Mouse (Mus musculus) neural tube, embryonic 12.5 days (tissue): Measurements from ENCODE around the gene Zfp185. TPM values are rescaled to one million over a fixed set of nuclear protein-coding genes. Genes with fewer than 3 reads are reported as not detected.
A peak's percentile ranks its signal among the peaks of the same experiment; 100 is the strongest.

ENCODE experiments used
- ATAC-seq: fragments of 200-750 bp; cut with Nextera tagmentation; 2 replicates; pipeline ENCODE4 v1.8.0; 2017; ENCODE audit warnings: low read depth, mild to moderate bottlenecking, moderate TSS enrichment, moderate library complexity; ENCODE audit not compliant: low FRiP score
- H3K27ac ChIP-seq: fragments of 300-500 bp; sonication (generic); 2 replicates; pipeline ENCODE4 v1.5.1; 2016
- H3K27me3 ChIP-seq: fragments of 300-500 bp; sonication (generic); replicated peaks from 2 replicates; pipeline ENCODE4 v1.6.1; 2016; ENCODE audit warnings: mild to moderate bottlenecking
- H3K36me3 ChIP-seq: fragments of 300-500 bp; sonication (generic); 2 replicates; pipeline ENCODE4 v1.6.1; 2016; ENCODE audit warnings: mild to moderate bottlenecking
- H3K4me1 ChIP-seq: fragments of 300-500 bp; sonication (generic); 2 replicates; pipeline ENCODE4 v1.6.1; 2016
- H3K4me2 ChIP-seq: fragments of 300-500 bp; sonication (generic); replicated peaks from 2 replicates; pipeline ENCODE4 v1.6.1; 2016; ENCODE audit warnings: mild to moderate bottlenecking
- H3K4me3 ChIP-seq: fragments of 300-500 bp; sonication (generic); 2 replicates; pipeline ENCODE4 v1.5.1; 2016
- H3K9ac ChIP-seq: fragments of 300-500 bp; sonication (generic); 2 replicates; pipeline ENCODE4 v1.6.1; 2016; ENCODE audit warnings: mild to moderate bottlenecking
- H3K9me3 ChIP-seq: fragments of 300-500 bp; sonication (generic); 2 replicates; pipeline ENCODE4 v1.6.1; 2016; ENCODE audit warnings: mild to moderate bottlenecking
- WGBS: fragments of 180-500 bp; shearing (Covaris S2); methylation state at CpG from one replicate; pipeline ENCODE4 v1.1.7; 2016; 5-methylcytosine and 5-hydroxymethylcytosine counted together
- polyA plus RNA-seq: library from polyadenylated mRNA; unstranded; fragments of >200 nt; fragmentation: Nextera tagmentation; extraction: Ambion mirVana; gene quantifications from 2 replicates; pipeline ENCODE4 v1.2.1, GENCODE M21; 2016

The Zfp185 gene
- polyA plus RNA-seq, 1 experiment from 2014 or later = 2.7 TPM

DNA sequence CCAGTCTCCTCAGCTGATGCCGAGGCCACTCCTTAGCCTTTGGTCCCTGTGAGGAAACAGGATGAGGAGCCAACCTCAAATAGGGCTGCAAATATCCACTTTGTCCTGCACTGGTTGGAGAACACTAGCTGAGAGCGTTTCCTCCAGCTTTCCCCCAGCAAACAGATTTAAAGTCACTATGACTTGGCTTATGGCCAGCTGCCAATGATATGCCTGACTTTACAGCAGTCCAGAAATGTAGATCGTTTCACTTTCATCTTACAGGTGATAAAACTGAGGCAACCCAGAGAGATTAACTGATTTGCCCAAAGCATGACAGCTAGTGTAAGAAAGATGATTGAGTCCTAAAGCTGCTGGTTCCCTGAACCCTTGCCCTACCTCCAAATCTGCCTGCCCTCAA lies 8.4 kb downstream of the Zfp185 start:
- 81% methylated on average over 3 of the region's 3 CpGs for WGBS
- H3K4me1 ChIP-seq = no peaks in the 10 kb centered on the region
- no peaks in the 10 kb centered on the region for H3K36me3 ChIP-seq
- H3K9me3 ChIP-seq = no peaks in the 10 kb centered on the region
- H3K4me3 ChIP-seq = no peak overlapping the region
- H3K27ac ChIP-seq = no peak overlapping the region
- no peaks in the 10 kb centered on the region for H3K27me3 ChIP-seq
- ATAC-seq = no peak
- no peak overlapping the region for H3K9ac ChIP-seq
- no peak overlapping the region for H3K4me2 ChIP-seq

DNA sequence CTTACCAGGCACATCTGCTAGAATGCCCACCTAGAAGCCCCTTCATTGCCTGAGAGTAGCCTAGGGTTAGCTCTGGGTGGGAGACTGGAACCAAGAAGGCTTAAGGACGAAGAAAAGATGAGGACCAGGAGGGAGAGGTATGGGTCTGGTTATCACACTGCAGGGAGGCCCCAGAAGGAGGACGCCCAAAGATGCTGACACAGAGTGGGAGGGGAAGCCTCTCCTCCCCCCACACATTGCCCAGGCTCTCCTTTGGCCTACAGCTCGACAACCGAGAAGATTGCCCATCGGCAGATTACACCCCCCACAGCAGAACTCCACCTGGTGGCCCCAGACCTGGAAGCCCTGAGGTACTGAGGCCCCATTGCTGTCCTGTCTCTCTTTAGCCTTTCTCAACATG lies 16.0 kb downstream of the Zfp185 start:
- Histone ChIP-seq H3K36me3 (no peaks in the 10 kb centered on the region), H3K9ac (no peak overlapping the region), H3K4me1 (no peaks in the 10 kb centered on the region), H3K4me3 (no peak overlapping the region), H3K4me2 (no peak overlapping the region), H3K27me3 (no peaks in the 10 kb centered on the region), H3K27ac (no peak overlapping the region), H3K9me3 (no peaks in the 10 kb centered on the region)
- no peak for ATAC-seq
- WGBS = 69% methylated on average over 5 of the region's 5 CpGs

DNA sequence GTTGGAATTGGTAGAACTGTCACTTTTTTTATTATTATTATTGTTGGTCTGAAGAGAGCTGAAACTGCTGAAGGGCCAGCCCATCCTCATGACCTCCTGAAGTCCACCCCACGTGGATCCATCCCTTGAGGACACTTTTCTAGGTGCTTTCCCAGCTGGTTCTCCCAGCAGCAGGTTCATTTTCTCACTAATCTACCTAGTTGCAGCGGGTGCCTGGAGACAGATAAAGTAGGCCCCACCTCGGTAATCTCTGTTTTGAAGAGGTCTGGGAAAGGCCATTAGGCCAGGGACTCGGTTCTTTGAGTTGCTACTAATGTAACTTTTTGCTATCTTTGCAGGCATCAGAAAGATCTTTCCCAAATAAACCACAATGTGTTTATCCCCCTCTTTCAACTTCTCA lies 18.5 kb downstream of the Zfp185 start:
- Histone ChIP-seq H3K4me1 (no peaks in the 10 kb centered on the region), H3K36me3 (no peaks in the 10 kb centered on the region), H3K9me3 (no peaks in the 10 kb centered on the region), H3K4me2 (no peak overlapping the region), H3K27me3 (no peaks in the 10 kb centered on the region), H3K9ac (no peak overlapping the region), H3K27ac (no peak overlapping the region), H3K4me3 (no peak overlapping the region)
- WGBS = 71% methylated on average over 4 of the region's 4 CpGs
- no peak for ATAC-seq

DNA sequence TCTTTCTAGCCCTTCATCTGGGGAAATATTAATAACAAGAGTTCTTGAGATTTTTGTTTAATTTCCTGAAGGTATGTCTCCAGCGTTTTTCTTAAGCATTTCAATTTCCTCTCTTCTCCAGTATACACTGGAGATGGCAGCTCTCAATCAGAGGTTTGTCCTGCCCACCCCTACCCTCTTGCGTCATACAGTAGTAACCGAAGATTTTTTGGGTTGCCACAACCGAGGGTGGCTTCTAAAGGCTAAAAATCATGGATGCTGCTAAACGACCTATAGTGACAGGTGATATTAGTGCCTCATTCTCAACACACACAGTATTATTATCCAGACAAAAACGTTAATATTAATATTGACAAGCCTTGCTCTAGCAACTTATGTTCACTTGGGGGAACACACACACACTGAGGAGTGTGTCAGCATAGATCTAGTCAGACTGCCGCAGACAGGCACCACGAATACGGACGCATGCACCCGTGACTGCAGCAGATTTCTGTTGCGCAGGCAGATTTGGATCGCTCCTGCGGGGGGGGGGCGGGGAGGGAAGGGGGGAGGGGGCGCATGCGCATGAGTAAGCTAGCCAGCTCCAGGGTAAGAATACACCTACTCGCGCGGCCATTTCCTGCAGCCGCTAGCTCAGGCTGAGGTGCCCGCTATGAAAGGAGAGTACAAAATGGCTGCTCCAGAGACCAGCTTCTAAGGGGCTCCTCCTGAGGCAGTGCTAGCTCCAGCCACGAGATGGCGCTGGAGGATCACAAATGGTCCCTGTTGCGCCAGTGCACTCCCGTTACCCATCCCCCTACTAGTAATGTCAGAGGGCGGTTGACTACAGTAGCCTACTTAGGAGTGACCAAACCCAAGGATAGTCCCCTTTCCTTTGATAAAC lies 20.7 kb downstream of the Zfp185 start:
- peak; percentile 98 for ATAC-seq
- Histone ChIP-seq H3K9me3 (no peaks in the 10 kb centered on the region), H3K27me3 (no peaks in the 10 kb centered on the region), H3K4me2 (peak overlapping the region; percentile 50), H3K27ac (no peak overlapping the region), H3K4me1 (no peaks in the 10 kb centered on the region), H3K36me3 (no peaks in the 10 kb centered on the region), H3K4me3 (peak overlapping the region; percentile 21; the same call in 1 of the 2 replicates), H3K9ac (no peak overlapping the region)
- WGBS = 21% methylated on average over 24 of the region's 27 CpGs

DNA sequence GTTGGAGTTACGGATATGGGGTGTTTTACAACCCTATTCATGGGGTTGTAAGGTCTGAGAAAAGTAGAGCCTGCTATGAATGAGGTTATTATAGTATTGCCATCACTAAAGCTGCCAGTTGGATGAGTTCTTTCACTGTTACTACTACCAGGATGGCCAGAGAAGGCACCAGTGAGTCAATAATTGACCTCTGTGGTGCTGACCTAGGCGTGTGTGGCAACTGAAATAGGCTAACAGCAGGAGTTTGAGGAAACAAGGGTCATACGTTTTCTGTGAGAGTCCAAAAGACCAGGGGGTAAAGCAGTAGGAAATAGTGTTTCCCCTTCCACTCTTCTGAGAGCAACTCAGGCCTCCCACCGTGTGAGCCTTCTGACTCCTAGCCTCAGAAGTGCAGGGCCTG lies 25.7 kb downstream of the Zfp185 start:
- no peak overlapping the region for H3K27ac ChIP-seq
- no peaks in the 10 kb centered on the region for H3K27me3 ChIP-seq
- 43% methylated on average over 4 of the region's 4 CpGs for WGBS
- no peak for ATAC-seq
- H3K4me1 ChIP-seq = no peaks in the 10 kb centered on the region
- H3K4me2 ChIP-seq = no peak overlapping the region
- H3K36me3 ChIP-seq = no peaks in the 10 kb centered on the region
- no peaks in the 10 kb centered on the region for H3K9me3 ChIP-seq
- no peak overlapping the region for H3K9ac ChIP-seq
- no peak overlapping the region for H3K4me3 ChIP-seq

DNA sequence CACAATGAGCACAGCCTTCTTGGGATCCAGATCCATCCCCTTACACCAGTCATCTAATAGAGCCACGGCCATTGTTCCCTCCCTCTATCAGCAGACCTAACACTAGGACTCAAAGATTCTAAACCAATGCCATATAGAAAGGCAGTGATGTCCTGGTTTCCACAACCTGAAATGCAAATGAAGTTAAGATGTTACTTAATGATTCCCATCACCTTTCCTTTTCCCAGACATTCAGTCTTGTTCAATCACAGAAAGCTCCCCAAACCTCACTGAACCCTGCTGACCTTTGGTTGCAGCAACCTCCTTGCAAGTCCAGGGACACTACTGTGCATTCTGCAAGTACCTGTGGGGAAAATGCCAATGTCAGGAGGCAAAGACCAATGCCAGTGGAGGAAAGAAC lies 49.9 kb downstream of the Zfp185 start, which contains the start of gene Pnma5:
Gene Pnma5, minus strand, starts transcription at position 101 of the 400 bp plus-strand sequence.
- Histone ChIP-seq H3K36me3 (no peaks in the 10 kb centered on the region), H3K4me2 (no peak within 1 kb of the TSS), H3K4me3 (no peak within 1 kb of the TSS), H3K27me3 (no peaks in the 10 kb centered on the region), H3K4me1 (no peaks in the 10 kb centered on the region), H3K27ac (no peak within 1 kb of the TSS), H3K9ac (no peak within 1 kb of the TSS), H3K9me3 (no peaks in the 10 kb centered on the region)
- ATAC-seq = no peak
- WGBS = 78% methylated on average over 1 of the region's 1 CpGs

DNA sequence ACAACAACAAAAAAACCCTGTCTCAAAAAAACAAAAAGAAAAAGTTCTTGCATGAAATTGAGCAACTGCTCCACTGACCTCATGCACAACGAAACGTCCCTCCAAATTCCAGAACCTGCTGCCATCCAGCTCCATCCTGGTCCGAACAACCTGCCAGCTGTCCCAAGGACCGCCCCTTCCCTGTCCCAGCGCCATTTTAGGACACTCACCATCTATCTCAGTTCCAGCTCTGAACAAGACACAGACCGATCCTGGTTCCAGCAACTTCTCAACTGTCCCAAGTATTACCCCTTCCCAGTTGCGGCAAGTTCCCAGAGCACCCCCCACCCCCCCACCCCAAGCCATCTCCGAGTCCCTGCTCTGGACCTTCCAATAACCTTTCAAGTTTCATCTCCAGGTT lies 51.7 kb downstream of the Zfp185 start:
- 82% methylated on average over 8 of the region's 8 CpGs for WGBS
- H3K4me1 ChIP-seq = no peaks in the 10 kb centered on the region
- no peak overlapping the region for H3K4me3 ChIP-seq
- no peak overlapping the region for H3K9ac ChIP-seq
- no peak overlapping the region for H3K27ac ChIP-seq
- H3K36me3 ChIP-seq = no peaks in the 10 kb centered on the region
- H3K27me3 ChIP-seq = no peaks in the 10 kb centered on the region
- ATAC-seq = no peak
- no peaks in the 10 kb centered on the region for H3K9me3 ChIP-seq
- no peak overlapping the region for H3K4me2 ChIP-seq

DNA sequence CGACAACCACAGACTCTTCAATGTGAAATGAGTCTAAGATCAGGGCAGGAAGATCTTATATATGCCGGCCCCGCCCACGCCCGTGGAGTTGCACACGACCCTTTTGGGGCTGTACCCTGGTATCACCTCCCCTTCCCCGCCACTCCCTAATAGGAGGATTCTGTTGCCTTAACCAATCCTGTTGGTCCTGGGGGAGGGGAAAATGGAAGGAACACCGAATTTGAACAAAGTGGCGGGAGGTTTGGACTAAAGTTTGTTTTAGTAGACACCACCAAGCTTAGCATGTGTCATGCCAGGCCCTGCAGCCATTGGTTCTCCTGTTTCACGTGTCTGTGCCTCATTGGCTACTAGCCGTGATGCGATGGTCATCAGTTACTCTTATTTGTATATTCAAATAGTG lies 52.5 kb downstream of the Zfp185 start:
- no peaks in the 10 kb centered on the region for H3K4me1 ChIP-seq
- 88% methylated on average over 12 of the region's 12 CpGs for WGBS
- no peak overlapping the region for H3K4me3 ChIP-seq
- H3K27ac ChIP-seq = no peak overlapping the region
- no peak for ATAC-seq
- H3K9ac ChIP-seq = no peak overlapping the region
- H3K4me2 ChIP-seq = no peak overlapping the region
- no peaks in the 10 kb centered on the region for H3K36me3 ChIP-seq
- no peaks in the 10 kb centered on the region for H3K27me3 ChIP-seq
- no peaks in the 10 kb centered on the region for H3K9me3 ChIP-seq

DNA sequence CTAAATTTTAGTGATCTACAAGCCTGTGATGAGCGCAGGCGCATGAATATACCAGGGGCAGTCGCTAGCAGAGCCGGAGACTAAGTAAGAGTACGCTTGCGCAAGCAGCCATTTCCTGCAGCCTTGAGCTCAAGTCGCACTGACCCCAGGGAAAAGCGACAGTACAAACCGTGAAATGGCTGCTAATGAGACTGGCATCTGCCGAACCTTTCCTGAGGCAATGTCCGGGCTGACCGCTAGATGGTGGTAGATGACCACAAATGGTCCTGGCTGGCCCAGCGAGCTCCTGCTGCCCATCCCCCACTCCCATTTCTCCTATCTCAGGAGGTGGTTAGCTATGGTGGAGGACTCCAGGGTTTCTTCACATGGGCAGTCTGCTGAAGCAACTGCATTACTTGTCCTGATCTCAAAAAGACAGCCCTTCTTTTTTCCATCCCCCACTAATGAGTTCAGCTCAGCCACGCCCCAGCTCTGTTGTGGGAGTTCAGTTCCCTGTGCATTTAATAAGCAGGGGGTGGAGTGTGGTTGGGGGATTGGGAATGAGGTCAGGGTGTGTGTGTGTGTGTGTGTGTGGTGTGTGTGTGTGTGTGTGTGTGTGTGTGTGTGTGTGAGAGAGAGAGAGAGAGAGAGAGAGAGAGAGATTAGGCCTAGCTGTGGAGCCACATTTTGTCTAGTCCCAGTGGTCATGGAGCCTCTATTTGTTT lies 66.9 kb downstream of the Zfp185 start:
- ATAC-seq = peak; percentile 97
- WGBS = 19% methylated on average over 14 of the region's 14 CpGs

DNA sequence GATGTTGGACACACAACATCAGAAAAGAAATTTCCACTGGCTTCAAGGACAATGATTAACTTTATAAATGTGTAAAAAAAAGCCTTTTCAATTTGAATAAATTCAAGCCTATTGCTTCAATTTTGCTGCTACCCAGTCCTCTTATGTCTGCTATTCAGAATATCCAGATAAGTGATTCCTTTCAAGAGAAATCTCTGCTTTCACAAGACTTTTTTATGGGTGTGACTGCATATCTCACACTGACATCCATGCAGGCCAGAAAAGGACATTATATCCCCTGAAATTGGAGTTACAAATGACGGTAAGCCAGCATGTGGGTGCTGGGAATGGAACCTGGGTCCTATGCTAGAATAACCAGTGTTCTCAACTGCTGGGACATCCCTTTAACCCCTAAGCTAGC lies 74.4 kb downstream of the Zfp185 start:
- Histone ChIP-seq H3K36me3 (no peaks in the 10 kb centered on the region), H3K27me3 (no peaks in the 10 kb centered on the region), H3K9me3 (no peaks in the 10 kb centered on the region), H3K9ac (no peak overlapping the region), H3K4me3 (no peak overlapping the region), H3K4me1 (no peaks in the 10 kb centered on the region), H3K4me2 (no peak overlapping the region), H3K27ac (no peak overlapping the region)
- ATAC-seq = no peak
- WGBS = 86% methylated on average over 1 of the region's 1 CpGs

More for the DNA sequence above, 66.9 kb downstream of the Zfp185 start:
- no peak overlapping the region for H3K4me3 ChIP-seq
- H3K9ac ChIP-seq = no peak overlapping the region
- peak overlapping the region; percentile 27 for H3K4me2 ChIP-seq
- no peaks in the 10 kb centered on the region for H3K36me3 ChIP-seq
- no peaks in the 10 kb centered on the region for H3K27me3 ChIP-seq
- no peaks in the 10 kb centered on the region for H3K4me1 ChIP-seq
- no peaks in the 10 kb centered on the region for H3K9me3 ChIP-seq
- H3K27ac ChIP-seq = no peak overlapping the region

DNA sequence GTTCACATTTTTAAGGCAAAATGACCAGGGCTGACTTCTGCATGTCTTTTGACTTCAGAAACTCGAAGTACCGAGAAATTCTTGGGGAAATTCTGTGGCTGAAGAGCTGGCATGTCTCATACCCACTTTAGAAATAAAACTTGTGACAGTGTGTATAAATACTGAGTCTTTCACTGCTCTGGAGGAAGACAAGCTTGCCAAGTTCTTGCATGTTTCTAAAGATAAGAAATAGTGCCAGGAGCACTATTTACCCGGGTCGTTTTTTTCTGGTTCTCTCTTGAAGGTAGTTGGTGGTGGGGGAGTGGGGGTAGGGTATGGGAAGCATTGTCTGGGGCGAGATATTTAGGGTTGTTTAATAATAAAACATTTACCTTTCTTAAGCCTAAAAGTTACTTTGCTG lies 75.2 kb downstream of the Zfp185 start:
- Histone ChIP-seq H3K27ac (no peak overlapping the region), H3K4me2 (no peak overlapping the region), H3K27me3 (no peaks in the 10 kb centered on the region), H3K36me3 (no peaks in the 10 kb centered on the region), H3K4me1 (no peaks in the 10 kb centered on the region), H3K4me3 (no peak overlapping the region), H3K9me3 (no peaks in the 10 kb centered on the region), H3K9ac (no peak overlapping the region)
- no peak for ATAC-seq
- 55% methylated on average over 5 of the region's 5 CpGs for WGBS

DNA sequence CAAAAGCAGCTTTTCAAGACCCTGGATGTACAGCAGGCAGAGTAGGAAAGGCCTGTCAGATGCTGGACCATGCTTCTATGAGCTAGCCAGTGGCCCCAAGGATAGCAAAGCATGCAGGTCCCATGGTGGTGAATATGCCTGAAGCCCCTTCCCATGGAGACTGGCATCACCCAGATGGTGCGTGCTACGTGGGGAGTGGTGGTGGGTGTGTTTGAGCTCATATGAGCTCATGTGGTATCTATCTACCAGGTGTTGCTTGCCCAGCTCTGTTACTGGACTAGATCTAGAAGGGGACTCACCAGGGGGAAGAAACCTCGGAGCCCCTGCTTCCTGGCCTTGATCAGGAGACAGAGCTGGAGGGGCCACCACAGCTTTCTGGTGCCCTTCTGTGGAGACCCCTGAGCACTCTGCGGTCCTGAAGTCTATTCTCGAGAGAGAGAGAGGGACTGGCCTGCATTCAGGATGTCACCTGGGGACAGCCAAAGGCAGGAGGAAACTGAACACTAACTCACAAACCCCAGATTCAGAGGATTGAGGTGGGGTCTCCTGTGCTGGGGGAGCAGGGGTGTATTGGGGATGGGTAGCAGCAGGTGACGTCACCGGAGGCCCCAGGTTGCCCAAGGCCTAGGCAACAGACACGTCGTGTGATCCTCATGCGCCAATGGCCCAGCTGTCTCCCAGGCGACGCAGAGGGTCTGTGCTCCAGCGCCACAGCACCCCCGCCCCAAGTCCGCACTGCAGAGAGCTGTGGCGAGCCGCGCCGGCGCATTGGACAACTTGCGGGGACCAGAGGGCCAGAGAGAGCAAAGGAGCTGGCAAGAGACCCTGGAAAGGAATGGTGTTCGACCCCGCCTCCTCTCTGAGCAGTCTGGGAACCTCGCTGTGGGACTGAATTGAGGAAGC lies 76.6 kb downstream of the Zfp185 start:
- WGBS = 28% methylated on average over 24 of the region's 24 CpGs
- Histone ChIP-seq H3K9me3 (no peaks in the 10 kb centered on the region), H3K36me3 (no peaks in the 10 kb centered on the region), H3K4me2 (peak overlapping the region; percentile 58), H3K27me3 (no peaks in the 10 kb centered on the region), H3K27ac (no peak overlapping the region), H3K4me3 (peak overlapping the region; percentile 29), H3K9ac (0 out of 2 replicates have a peak overlapping the region, but pooled peaks have one; percentile 17), H3K4me1 (no peaks in the 10 kb centered on the region)
- peak; percentile 93 for ATAC-seq
